Mouse (Mus musculus) layer of hippocampus, adult 8-10 months (tissue): ENCODE results near the gene Grm7. TPM values are rescaled to one million over a fixed set of nuclear protein-coding genes. Genes with fewer than 3 reads are reported as not detected.

Experiments used
- DNase-seq, 2 experiments: peaks; one replicate each; pipeline ENCODE4 v3.0.0; 2022; ENCODE audit warnings: low spot score in 2 of 2
- total RNA-seq, 4 experiments: library from RNA; stranded (reverse); gene quantifications; 2 replicates each; pipeline ENCODE4 v1.2.4; 2022

The Grm7 gene
- total RNA-seq: 10 to 100 TPM; 62.0 to 79.2 (median 71.9) TPM

- peak; percentile 47 to 63 for DNase-seq
Measured at GRCm38 (mm10) chr6:110645411-110646361, at the start of gene Grm7. TSS of gene Grm7 (plus strand) at chr6:110645581.

GRCm38 (mm10) chr6:110645041-110645410 lies 355 bp upstream of the Grm7 start:
- DNase-seq: peak in 1 of 2 experiments; percentile 21

- DNase-seq: peak; percentile 36 to 38
Measured at GRCm38 (mm10) chr6:110646901-110647300, 1.5 kb downstream of the Grm7 start.

GRCm38 (mm10) chr6:110649227-110649626 lies 3.8 kb downstream of the Grm7 start:
- no peak for DNase-seq

- no peak for DNase-seq
Measured at GRCm38 (mm10) chr6:110653361-110654001, 8.1 kb downstream of the Grm7 start.

- DNase-seq: no peak
Measured at GRCm38 (mm10) chr6:110664436-110664835, 19.1 kb downstream of the Grm7 start.

- DNase-seq: no peak
Measured at GRCm38 (mm10) chr6:110668447-110668846, 23.1 kb downstream of the Grm7 start.

GRCm38 (mm10) chr6:110690954-110691353 lies 45.6 kb downstream of the Grm7 start:
- DNase-seq: no peak

GRCm38 (mm10) chr6:110709763-110710162 lies 64.4 kb downstream of the Grm7 start:
- DNase-seq: peak; percentile 63 to 67

GRCm38 (mm10) chr6:110714943-110715342 lies 69.6 kb downstream of the Grm7 start:
- no peak for DNase-seq

- DNase-seq: no peak
Measured at GRCm38 (mm10) chr6:110723371-110723770, 78.0 kb downstream of the Grm7 start.

GRCm38 (mm10) chr6:110733914-110734313 lies 88.5 kb downstream of the Grm7 start:
- DNase-seq: no peak

GRCm38 (mm10) chr6:110743981-110744670 lies 98.7 kb downstream of the Grm7 start:
- DNase-seq: no peak

- no peak for DNase-seq
Measured at GRCm38 (mm10) chr6:110755921-110756320, 110.5 kb downstream of the Grm7 start.

- DNase-seq: no peak
Measured at GRCm38 (mm10) chr6:110769588-110769987, 124.2 kb downstream of the Grm7 start.

GRCm38 (mm10) chr6:110772652-110773051 lies 127.3 kb downstream of the Grm7 start:
- no peak for DNase-seq

GRCm38 (mm10) chr6:110776046-110776445 lies 130.7 kb downstream of the Grm7 start:
- DNase-seq: no peak

GRCm38 (mm10) chr6:110785497-110785928 lies 140.1 kb downstream of the Grm7 start:
- DNase-seq: no peak

GRCm38 (mm10) chr6:110792696-110793095 lies 147.3 kb downstream of the Grm7 start:
- no peak for DNase-seq

- no peak for DNase-seq
Measured at GRCm38 (mm10) chr6:110807481-110807880, 162.1 kb downstream of the Grm7 start.

- DNase-seq: no peak
Measured at GRCm38 (mm10) chr6:110812214-110812613, 166.8 kb downstream of the Grm7 start.

GRCm38 (mm10) chr6:110818236-110818635 lies 172.9 kb downstream of the Grm7 start:
- DNase-seq: no peak
